Mouse (Mus musculus): ENCODE results near the gene S100a11.

Gene S100a11

GRCm38 (mm10) chr3:93520330-93521193 is at the start of gene S100a11:
S100a11 (plus strand) TSS chr3:93520488.
- in situ Hi-C loops (cut with MboI; ENCODE audit: low pct_unique_long_range_greater_than_20kb in 1 of 2, low sequenced_read_pairs in 2 of 2, unreplicated experiment in 1 of 2) = no loop called here

- in situ Hi-C loops (cut with MboI; ENCODE audit: low pct_unique_long_range_greater_than_20kb in 1 of 2, low sequenced_read_pairs in 2 of 2, unreplicated experiment in 1 of 2) = no loop called here
Measured at GRCm38 (mm10) chr3:93480053-93480452, 40.2 kb upstream of the S100a11 start.

- in situ Hi-C loops (cut with MboI; ENCODE audit: low pct_unique_long_range_greater_than_20kb in 1 of 2, low sequenced_read_pairs in 2 of 2, unreplicated experiment in 1 of 2) = no loop called here
Measured at GRCm38 (mm10) chr3:93481982-93482616, 38.2 kb upstream of the S100a11 start.

GRCm38 (mm10) chr3:93485611-93486010 is 34.7 kb upstream of the S100a11 start:
- in situ Hi-C loops (cut with MboI; ENCODE audit: low pct_unique_long_range_greater_than_20kb in 1 of 2, low sequenced_read_pairs in 2 of 2, unreplicated experiment in 1 of 2) = no loop called here

GRCm38 (mm10) chr3:93488541-93488940 is 31.7 kb upstream of the S100a11 start:
- in situ Hi-C loops (cut with MboI; ENCODE audit: low pct_unique_long_range_greater_than_20kb in 1 of 2, low sequenced_read_pairs in 2 of 2, unreplicated experiment in 1 of 2) = no loop called here

GRCm38 (mm10) chr3:93492176-93492575 is 28.1 kb upstream of the S100a11 start:
- in situ Hi-C loops (cut with MboI; ENCODE audit: low pct_unique_long_range_greater_than_20kb in 1 of 2, low sequenced_read_pairs in 2 of 2, unreplicated experiment in 1 of 2) = loop anchor here (5.0 to 10.0 kb wide), 4 partner anchors 127 to 367 kb away; partner anchors contain the start of gene Hrnr (in 1 of the 2)

GRCm38 (mm10) chr3:93493992-93494391 is 26.3 kb upstream of the S100a11 start:
- in situ Hi-C loops (cut with MboI; ENCODE audit: low pct_unique_long_range_greater_than_20kb in 1 of 2, low sequenced_read_pairs in 2 of 2, unreplicated experiment in 1 of 2) = loop anchor here (5.0 to 10.0 kb wide), 4 partner anchors 129 to 369 kb away; partner anchors contain the start of gene Hrnr (in 1 of the 2)

- in situ Hi-C loops (cut with MboI; ENCODE audit: low pct_unique_long_range_greater_than_20kb in 1 of 2, low sequenced_read_pairs in 2 of 2, unreplicated experiment in 1 of 2) = loop anchor here (5.0 to 10.0 kb wide), 4 partner anchors 130 to 370 kb away; partner anchors contain the start of gene Hrnr (in 1 of the 2)
Measured at GRCm38 (mm10) chr3:93494774-93495173, 25.5 kb upstream of the S100a11 start.

- in situ Hi-C loops (cut with MboI; ENCODE audit: low pct_unique_long_range_greater_than_20kb in 1 of 2, low sequenced_read_pairs in 2 of 2, unreplicated experiment in 1 of 2) = loop anchor here (10.0 kb wide), 3 partner anchors 132 to 372 kb away; partner anchors contain the start of gene Hrnr (in 1 of the 2)
Measured at GRCm38 (mm10) chr3:93497131-93497530, 23.2 kb upstream of the S100a11 start.

GRCm38 (mm10) chr3:93499129-93499528 is 21.2 kb upstream of the S100a11 start:
- in situ Hi-C loops (cut with MboI; ENCODE audit: low pct_unique_long_range_greater_than_20kb in 1 of 2, low sequenced_read_pairs in 2 of 2, unreplicated experiment in 1 of 2) = loop anchor here (10.0 kb wide), 3 partner anchors 134 to 374 kb away; partner anchors contain the start of gene Hrnr (in 1 of the 2)

- in situ Hi-C loops (cut with MboI; ENCODE audit: low pct_unique_long_range_greater_than_20kb in 1 of 2, low sequenced_read_pairs in 2 of 2, unreplicated experiment in 1 of 2) = no loop called here
Measured at GRCm38 (mm10) chr3:93504536-93505189, 15.6 kb upstream of the S100a11 start.

GRCm38 (mm10) chr3:93505960-93506863 is 14.1 kb upstream of the S100a11 start:
- in situ Hi-C loops (cut with MboI; ENCODE audit: low pct_unique_long_range_greater_than_20kb in 1 of 2, low sequenced_read_pairs in 2 of 2, unreplicated experiment in 1 of 2) = no loop called here

GRCm38 (mm10) chr3:93506881-93507325 is 13.4 kb upstream of the S100a11 start:
- in situ Hi-C loops (cut with MboI; ENCODE audit: low pct_unique_long_range_greater_than_20kb in 1 of 2, low sequenced_read_pairs in 2 of 2, unreplicated experiment in 1 of 2) = no loop called here

- in situ Hi-C loops (cut with MboI; ENCODE audit: low pct_unique_long_range_greater_than_20kb in 1 of 2, low sequenced_read_pairs in 2 of 2, unreplicated experiment in 1 of 2) = no loop called here
Measured at GRCm38 (mm10) chr3:93509301-93509700, 11.0 kb upstream of the S100a11 start.

GRCm38 (mm10) chr3:93511036-93511435 is 9.3 kb upstream of the S100a11 start:
- in situ Hi-C loops (cut with MboI; ENCODE audit: low pct_unique_long_range_greater_than_20kb in 1 of 2, low sequenced_read_pairs in 2 of 2, unreplicated experiment in 1 of 2) = no loop called here

GRCm38 (mm10) chr3:93511801-93512200 is 8.5 kb upstream of the S100a11 start:
- in situ Hi-C loops (cut with MboI; ENCODE audit: low pct_unique_long_range_greater_than_20kb in 1 of 2, low sequenced_read_pairs in 2 of 2, unreplicated experiment in 1 of 2) = no loop called here

- in situ Hi-C loops (cut with MboI; ENCODE audit: low pct_unique_long_range_greater_than_20kb in 1 of 2, low sequenced_read_pairs in 2 of 2, unreplicated experiment in 1 of 2) = no loop called here
Measured at GRCm38 (mm10) chr3:93512386-93513101, 7.7 kb upstream of the S100a11 start.
